Mouse (Mus musculus): ENCODE data around the gene Tmem161b. TPM values are rescaled to one million over a fixed set of nuclear protein-coding genes. Genes with fewer than 3 reads are reported as not detected.
"Not testable (repeated sequence)": the region's sequence is repeated elsewhere in the genome, so short reads cannot be mapped to it uniquely, and the experiment has no call there.

The Tmem161b gene
- 5.4 and 5.9 TPM in 2 replicates for polyA plus RNA-seq (2012; rRNA removed)

DNA sequence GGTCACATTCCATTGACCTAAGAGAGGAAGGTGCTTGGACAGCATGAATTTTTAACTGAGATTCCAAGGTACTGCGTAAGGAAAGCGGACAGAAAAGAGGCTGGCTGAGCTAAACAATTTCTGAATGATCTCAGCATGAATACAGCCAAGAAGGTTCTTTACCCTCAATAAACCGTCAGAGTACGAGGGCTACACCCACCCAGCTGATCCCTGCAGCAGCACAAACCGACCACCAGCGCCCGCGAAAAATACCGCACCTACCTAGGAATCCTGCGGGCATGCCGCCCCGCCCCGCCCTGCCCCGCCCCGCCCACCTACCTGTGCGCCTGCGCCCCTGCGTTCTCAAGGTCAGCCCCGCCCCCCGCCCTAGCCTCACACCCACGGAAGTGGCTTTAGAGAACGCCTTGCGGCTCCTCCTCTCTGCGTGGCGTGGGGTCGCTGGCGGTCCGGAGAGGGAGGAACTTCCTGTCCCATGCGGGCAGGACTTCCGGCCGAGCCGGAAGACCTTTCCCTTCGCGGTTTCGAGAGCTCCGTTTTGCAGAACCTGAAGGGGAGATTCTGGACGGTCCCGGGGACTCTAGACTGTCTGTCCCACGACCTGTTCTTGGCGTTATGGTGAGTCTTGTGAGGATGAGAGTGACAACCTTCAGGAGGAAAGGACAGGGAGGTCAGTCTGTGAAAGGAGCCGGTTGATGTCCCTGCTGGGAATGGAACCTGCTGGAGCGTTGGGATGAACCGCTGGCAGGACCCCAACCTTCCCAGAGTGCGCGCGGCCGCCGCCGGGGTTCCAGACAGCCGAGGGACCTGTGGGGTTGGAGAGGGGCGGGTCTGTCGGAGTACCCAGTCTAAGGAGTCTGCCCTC lies at the start of gene Tmem161b:
Gene Tmem161b, plus strand, starts transcription at position 477 of the 862 bp plus-strand sequence.
- DNase-seq (ENCODE audit: low read depth), result peak; percentile 19

DNA sequence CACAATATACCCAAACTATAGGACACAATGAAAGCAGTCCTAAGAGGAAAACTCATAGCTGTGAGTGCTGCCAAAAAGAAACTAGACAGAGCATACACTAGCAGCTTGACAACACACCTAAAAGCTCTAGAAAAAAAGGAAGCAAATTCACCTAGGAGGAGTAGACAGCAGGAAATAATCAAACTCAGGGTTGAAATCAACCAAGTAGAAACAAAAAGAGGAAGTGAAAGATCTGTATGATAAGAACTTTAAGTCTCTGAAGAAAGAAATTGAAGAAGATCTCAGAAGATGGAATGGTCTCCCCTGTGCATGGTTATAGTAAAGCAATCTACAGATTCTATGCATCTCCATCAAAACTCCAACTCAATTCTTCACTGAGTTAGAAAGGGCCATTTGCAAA lies 36.3 kb upstream of the Tmem161b start:
- DNase-seq (ENCODE audit: low read depth), result not testable (repeated sequence)

DNA sequence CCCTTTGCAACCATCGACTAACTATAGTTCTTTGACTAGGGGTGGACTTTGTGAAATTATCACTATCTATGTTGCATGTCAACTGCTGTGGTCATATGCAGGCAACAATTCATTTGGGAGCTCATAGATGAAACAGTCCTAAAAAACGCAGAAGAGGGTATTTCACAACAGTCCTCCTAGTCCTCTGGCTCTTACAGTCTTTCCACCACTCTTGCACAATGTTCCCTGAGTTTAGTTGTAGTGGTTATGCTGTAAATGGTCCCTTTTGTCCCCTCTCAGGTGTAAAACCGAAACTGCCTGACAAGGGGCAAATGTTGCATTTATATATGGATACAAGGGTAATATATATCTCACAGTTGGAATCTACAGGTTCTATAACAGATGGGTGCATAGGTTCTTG lies 29.4 kb upstream of the Tmem161b start:
- no peak for DNase-seq (ENCODE audit: low read depth)

DNA sequence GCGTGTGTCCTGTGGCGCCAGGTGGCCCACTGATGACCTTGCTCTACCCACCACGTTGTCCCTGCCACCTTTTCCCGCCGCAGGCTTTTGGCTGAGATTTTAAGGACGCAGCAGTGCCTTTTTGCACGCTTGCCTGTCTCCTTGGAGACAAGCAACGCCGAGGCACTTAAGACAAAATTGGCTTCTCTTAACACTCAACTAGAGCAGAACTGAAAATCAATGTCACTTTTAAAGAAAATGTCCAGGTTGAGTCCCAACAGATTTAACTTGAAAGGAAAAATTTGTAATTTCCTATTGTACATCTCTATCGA lies 541 bp downstream of the Tmem161b start:
- no peak for DNase-seq (ENCODE audit: low read depth)

DNA sequence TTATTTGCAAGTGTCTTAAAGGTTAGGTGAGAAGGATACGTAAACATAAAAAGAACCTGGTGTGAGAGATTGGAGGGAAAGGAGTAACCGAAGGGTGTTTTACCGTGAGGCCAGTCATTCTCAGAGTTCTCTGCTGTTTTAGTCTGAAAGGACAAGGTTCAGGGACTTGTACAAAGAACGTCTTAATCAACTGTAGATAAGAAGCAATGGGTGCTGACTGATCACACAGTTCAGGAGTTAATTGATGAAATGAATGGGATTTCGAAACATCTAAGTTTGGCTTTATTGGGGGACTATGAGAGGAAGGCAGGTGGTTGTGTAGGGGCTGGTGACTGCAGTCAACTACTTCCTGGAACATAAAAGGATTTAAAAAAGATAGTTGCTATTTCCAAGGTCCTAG lies 922 bp downstream of the Tmem161b start:
- no peak for DNase-seq (ENCODE audit: low read depth)

DNA sequence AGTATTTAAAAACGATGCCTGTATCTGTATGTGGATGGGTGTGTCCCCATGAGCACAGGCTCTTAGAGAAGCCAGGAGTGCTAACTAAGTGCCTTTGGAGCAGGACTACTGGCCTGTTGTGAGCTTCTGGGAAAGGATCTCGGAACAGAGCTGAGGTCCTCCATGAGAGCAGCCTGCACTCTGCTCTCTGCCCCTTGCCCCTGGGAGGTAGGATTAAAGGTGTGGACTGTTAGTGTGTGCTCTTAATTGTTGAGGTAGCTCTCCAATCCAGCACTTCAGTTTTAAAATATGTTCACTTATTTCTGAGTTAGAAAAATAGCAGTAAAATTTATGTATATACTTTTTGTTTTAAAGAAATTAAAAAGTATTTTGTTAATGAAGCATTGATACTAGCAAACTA lies 11.9 kb downstream of the Tmem161b start:
- no peak for DNase-seq (ENCODE audit: low read depth)

DNA sequence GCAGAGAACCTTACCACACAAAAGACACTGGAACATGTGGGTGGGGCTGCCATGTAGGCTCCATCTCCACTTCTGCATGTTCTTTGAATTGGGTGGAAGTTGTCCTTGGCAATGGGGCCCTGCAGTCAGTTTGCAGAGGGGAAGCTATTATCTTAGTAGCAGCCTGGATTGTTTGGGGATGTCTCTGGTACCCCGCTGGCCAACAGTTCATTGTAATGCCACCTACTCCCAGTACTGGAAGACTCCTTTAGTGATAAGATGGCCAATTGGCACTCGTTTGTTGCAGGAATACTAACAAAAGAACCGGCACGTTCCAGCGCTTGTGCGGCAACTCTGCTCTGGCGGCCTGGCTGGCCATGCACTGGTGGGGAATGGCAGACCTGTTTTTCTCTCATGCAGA lies 14.7 kb downstream of the Tmem161b start:
- no peak for DNase-seq (ENCODE audit: low read depth)

DNA sequence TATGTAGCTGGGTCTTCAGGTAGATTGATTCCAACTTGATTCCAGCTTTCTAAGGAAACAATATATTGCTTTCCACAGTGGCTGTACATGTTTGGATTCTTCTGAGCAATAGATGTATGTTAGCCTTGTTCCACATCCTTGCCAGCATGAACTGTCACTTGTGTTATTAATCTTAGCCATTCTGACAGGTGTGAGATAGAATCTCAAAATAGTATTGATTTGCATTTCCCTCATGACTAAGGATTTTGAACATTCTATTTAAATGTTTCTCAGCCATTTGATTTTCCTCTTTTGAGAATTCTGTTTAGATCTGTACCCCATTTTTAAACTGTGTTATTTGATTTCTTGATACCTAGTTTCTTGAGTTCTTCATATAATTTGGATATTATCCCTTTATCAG lies 16.1 kb downstream of the Tmem161b start:
- no peak for DNase-seq (ENCODE audit: low read depth)

DNA sequence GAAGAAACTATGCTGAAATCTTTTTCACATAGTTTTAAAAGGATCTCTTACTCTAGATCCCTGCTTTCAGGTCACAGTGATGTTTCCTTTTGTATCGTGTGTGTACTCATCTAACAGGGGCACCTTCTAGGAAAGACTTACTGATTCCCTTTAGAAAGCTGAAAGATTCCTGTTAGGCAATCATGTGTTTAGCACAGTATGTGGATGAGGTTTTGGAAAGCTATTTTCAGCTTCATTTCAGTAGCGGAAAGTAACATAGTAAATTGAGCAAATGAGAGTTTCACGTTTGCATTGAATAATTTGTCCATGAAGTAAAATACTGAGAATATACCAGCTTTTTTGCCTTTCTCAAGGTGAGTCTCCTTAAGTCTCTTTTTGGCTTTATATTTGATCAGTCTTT lies 26.0 kb downstream of the Tmem161b start:
- DNase-seq (ENCODE audit: low read depth), result no peak

DNA sequence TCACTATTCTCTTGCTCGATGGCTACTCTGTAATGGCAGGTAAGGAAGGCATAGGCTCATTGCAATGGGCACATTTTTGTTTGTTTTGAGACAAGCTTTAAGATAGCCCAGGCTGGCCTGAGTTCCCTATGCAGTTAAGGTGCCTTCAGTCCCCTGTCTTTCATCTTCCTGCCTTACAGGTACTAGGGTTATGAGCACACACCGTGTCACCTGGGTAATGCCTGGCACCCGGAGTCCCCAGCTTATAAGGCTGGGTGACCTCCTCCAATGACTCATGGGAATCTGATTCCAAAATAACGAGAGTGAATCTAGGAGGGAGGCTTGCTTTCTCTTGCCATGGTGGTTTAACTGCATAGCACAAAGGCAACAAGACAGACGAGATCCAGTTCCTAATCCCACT lies 29.2 kb downstream of the Tmem161b start:
- DNase-seq (ENCODE audit: low read depth), result no peak

DNA sequence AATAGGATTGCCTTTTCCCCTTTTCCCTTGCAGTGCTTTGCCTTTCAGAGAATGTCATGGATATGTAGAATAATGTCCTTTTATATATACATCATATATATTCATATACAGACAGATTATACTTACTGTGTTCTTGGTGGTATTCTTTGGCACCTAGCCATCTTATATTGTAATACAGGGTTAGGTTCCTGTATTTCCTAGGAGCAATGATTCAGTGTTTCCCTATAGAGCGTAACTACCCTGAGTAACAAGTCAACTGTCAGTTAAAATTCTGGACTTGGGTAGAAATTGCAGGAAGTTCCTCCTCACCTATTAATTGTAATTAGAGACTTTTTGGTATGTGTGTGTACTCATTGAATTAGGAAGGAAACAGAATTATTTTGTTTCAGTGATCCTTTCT lies 33.0 kb downstream of the Tmem161b start:
- no peak for DNase-seq (ENCODE audit: low read depth)

DNA sequence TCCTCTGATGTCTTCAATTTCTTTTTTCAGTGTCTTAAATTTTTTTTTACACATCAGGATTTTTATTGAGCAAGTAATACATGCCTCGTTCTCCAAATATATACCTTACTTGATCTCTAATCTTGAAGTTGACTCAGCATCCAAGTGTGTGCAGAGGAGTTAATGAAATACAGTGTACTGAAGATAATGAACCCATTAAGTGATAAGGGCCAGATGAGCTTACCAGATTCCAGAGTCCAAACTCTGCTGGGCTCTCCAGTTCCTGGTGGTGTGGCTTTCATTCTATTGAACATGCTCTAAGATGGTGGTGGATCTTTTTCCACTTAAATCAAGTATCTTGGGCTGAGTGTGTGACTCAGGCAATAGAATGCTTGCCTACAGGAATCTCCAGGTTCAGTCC lies 42.3 kb downstream of the Tmem161b start:
- not testable (repeated sequence) for DNase-seq (ENCODE audit: low read depth)

DNA sequence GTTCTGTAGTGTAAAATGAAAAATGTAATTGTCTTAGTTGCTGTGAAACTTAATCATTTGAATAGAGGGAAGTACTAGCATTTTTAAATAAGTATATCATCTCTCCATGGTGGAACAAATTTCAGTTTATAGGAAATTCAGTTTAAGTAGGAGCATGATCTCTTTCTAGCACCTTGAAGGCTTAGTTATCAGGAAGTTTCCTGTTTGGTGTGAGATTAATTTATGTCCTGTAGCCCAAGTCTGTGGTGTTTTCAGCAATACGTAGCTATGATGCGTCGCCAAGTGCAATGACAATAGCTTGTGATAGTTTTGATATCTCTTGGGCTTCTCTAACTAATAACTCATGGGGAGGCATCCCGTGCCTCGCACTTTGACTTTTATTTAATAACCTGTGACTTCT lies 54.1 kb downstream of the Tmem161b start:
- DNase-seq (ENCODE audit: low read depth), result no peak

DNA sequence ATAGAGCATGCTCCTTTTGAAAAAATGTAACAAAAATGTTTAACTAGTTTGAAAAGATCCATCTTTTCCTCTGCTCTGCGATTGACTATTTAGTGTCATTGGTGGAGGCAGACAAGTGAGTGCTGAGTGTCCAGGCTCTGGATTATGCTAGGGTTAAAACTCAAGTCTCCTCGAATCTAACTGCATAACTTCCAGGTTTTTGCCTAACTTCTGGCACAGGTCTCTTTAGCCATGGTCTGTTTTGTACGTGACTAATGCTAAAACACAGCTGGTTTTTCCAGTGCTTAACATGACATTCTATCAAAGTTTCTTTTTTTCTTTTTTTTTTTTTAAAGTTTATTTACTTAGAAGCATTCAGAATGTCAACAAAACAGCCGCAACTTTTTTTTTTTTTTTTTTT lies 58.3 kb downstream of the Tmem161b start:
- no peak for DNase-seq (ENCODE audit: low read depth)

DNA sequence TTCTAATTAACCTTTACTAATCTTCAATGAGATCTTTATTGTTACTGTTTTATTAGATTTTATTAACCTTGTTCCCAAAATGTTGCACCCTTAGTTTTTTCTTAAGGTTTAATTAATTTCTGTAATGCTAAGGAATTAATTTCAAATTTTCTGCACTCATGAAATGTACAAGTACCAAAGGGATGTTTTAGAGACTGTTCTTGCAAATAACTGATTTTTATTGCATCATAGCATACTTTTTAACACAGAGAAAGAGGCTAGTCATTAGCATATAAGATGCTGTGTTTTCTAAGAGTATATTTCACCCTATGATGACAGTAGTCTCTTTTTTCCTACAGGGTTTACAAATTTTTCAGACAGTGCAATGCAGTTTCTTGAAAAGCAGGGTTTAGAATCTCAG lies 60.9 kb downstream of the Tmem161b start:
- no peak for DNase-seq (ENCODE audit: low read depth)

DNA sequence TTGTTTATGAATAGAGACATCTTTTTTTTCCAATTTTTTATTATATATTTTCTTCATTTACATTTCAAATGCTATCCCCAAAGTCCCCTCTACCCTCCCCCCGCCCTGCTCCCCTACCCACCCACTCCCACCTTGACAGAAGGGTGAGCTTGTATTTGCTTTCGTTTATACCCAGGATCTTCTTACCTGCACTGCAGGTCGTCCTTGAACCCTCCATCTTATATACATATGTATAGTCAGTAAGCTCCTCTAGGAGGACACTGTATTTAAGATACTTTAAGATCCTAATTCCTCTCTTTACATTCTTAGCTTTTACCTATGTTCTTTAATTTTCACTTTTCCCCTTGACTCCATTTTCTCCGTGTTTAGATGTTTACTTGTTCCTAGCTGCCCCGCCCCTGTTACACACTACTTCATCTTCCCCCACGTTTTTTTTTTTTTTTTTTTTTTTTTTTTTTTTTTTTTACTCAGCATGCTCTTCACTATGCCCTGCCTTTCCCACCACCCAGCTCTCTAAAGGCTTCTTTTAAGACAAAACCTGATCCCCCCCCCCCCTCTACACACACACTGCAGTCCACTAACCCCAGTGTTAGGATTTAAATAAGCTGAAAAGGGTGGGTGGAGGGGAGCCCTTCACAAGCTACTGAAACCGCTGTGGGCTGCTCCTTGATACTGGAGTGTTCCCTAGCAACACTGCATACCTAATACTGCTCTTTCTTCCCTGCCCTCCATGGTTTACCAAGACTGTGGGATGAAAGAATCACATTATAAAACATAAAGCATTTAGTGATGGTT lies 62.9 kb downstream of the Tmem161b start:
- DNase-seq (ENCODE audit: low read depth), result no peak

DNA sequence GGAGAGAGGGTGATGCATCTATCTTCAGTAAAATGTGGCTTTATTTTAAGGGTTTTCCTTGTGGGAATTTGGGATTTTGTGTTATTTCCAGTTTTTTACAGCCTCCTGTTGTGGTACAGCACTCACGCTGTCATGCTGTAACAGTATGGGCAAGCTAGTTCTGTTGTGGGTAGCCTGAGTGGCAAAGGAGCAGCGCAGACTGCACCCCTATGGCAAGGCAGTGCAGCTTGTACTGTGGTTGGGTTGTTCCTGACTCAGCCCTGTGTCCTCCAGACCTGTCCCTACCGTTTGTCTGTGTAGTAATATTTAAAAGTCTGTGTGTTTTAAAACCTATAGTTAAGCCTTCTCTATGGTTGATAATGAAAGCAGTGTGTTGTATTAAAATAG lies 63.5 kb downstream of the Tmem161b start:
- no peak for DNase-seq (ENCODE audit: low read depth)

DNA sequence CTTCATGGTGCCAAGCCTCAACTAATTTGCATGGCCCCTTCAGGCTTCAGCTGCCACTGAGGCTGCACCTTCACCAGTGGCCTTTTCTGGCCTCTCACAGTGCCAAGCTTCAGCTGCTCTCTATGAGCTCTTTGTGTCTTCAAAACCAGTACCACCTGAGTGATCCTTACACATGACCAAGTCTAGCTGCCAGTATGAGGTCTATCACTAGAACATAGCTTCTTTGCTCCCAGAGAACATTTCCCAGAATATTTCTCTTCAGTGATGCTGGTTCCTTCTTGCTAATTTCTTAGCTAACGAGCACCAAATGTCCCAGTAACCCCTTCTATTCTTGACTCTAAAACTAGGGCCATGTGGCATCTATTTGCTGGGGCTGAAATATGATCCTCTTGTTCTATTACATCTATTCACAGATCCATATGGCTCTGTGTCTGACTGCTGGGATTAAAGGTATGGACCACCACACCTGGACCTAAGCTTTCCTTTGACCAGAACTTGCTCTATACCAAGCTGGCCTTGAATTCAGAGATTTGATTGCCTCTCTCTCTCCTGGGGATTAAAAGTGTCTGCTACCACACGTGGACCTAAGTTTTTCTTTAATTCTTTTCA lies 77.5 kb downstream of the Tmem161b start:
- DNase-seq (ENCODE audit: low read depth), result no peak

DNA sequence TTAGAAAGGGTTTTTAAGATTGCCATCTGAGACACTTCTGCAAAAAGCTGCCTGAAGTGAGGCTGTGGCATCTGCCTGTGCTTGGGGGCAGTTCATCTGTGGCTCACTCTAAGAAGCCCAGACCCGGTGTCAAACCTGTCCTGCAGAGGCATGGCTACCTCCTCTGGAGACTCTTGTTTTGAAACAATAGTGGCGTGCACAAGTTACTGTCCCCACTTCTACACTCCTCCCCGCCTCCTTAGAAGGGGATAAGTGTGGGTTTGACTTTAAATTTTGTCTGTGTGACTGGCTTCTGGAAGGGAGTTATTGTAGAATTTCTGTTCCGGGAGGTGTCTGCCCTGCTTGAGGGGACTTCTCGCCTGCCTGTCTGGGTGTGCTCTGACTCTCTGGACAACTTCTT lies 121.2 kb downstream of the Tmem161b start:
- DNase-seq (ENCODE audit: low read depth), result no peak

DNA sequence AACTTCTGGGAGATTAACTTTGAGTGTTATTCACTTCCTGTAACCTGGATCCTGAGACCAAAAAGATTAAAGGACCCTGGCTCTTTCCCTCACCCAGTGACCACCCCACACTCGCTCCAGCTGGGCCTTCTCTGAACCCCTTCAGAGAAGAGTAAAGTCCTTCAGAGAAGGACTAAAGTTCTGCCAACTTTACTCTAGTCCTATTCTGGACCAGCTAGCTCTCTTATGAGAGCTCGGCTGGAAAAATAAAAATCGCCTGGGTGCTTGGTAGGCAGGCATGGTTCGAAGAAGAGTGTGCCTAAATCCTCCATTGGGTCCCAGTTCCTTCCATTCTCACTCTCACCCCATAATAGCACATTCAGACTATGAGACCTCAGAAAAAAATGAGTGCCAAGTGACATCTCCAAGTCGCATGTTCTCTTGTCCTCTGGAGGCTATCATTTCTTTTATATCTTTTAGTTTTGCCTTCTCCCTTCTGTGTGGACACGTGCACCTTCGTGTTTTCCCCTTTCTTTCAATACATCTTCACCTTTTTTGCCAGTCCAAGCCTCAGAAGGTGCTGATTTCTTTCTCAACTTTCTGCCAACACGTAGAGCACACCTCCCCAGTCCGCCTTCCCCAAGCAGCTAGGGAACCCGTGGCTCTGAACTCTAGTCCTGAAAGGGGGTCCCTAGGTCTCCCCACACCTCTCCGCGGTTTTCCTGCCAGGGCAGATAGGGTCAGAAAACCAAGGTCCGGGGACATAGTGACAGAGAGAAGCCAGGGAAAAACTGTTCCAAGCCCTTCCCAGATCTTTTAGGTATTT lies 121.8 kb downstream of the Tmem161b start:
- no peak for DNase-seq (ENCODE audit: low read depth)

DNA sequence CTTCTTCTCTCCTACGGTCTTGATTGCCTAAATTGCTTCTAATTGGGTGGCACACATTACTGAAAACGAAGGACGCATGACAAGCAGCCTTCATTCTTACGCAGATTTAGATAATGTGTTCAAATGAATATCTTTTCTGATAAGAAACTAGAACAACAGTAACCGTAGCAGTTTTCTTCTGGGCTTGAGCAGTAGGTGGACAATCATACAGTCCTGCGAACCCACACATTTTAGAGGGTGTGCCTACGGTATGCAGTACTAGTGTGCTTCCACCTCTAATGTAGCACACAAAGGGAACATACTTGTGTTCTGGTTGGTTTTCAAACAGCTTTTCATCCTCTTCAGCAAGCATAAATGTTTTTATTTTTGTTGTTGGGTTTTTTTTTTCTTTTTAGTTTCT lies 122.6 kb downstream of the Tmem161b start:
- DNase-seq (ENCODE audit: low read depth), result no peak

DNA sequence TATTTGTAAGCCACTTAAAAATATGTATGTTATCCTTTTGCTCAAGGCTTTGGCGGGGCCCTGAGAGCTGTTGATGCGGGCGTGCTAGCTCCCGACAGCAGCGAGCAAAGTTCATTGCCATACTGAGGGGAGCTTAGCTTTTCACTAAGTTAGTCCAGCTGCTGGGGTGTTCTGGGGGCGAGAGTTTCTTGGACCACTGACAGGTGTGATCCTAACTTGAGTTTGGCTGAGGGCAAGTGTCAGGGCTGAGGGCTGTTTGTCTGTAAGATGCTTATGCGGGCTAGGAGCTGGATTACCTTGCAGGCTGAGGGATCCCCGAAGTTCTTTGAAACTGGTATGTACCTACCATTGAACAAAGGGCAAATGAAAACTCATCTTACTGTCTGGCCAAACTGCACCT lies 123.0 kb downstream of the Tmem161b start:
- DNase-seq (ENCODE audit: low read depth), result no peak
